Mouse (Mus musculus) cerebellum, adult 9-11 months (tissue): ENCODE measurements around the gene Map10.

ENCODE experiments used
- DNase-seq: peaks from one replicate; pipeline ENCODE4 v3.0.0; 2022

The Map10 gene

DNA sequence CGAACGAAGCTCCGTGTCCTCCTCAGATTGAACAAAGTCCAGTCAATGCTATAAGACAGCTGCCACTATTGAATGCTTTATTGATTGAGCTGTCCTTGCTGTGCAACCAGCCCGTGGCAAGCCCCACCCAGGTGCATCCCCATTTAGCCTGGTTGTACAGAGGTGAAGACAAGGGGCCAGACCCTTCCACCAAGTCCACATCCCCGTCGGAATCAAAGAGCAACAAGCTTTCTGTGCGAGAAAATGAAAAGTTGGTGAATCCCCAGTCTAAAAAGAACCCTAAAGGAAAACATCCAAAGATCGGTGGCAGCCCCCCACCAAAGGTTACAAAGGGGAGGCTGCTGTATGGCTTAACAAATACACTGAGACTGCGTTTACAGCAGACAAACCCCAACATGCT, 1.3 kb downstream of the Map10 start:
- DNase-seq, result no peak

DNA sequence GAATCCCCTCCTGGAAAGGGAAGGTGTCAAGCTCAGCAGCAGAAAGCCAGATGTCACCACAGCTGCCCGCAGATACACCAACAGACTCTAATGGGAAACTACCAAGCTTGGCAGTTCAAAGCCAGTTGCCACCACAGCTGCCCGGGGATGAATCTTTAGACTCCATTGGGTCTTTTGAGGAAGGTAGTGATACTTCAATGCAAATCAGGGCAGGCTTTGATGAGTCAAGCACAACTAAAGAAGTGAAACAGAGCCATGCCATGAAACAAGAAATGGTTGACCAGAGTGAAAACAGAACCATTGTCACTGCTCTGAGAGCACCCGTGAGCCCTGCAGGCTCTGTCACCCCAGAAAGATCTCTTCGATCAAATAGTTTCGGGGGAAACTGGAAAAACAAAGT, 1.8 kb downstream of the Map10 start:
- DNase-seq, result no peak

DNA sequence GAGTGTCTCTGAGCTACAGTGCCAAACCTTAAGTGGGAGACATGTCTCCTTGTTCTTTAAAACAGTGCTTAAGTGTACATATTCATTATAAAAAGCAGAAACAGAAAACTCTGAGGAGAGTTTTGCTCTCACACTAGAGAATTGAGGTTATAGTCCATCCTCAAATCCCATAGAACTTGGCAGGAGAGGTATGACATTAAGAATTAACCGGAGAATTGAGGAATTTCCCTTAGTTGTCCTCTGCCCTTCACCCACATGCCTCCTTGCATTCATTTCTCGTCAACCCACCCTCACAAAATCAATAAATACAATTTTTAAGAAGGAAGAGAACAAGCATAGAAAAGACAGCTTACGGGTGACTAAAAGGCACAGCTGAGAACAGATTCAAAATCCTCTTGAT, 6.2 kb downstream of the Map10 start:
- DNase-seq, result no peak

DNA sequence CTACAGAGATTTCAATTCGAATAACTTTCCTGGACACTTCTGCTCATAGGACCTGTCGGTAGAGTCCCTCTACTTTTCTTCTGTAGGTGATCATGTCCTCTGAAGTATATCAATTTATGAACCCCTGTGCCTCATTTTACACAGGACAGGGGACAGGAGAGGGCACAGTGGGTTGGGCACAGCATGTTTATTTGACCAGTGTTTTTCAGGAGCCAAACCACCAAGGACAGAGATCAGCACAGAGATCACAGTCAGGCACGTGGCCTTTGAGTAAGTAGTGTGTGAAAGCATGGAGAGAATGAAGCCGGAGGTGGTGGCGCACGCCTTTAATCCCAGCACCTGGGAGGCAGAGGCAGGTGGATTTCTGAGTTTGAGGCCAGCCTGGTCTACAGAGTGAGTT, 7.9 kb downstream of the Map10 start:
- no peak for DNase-seq

DNA sequence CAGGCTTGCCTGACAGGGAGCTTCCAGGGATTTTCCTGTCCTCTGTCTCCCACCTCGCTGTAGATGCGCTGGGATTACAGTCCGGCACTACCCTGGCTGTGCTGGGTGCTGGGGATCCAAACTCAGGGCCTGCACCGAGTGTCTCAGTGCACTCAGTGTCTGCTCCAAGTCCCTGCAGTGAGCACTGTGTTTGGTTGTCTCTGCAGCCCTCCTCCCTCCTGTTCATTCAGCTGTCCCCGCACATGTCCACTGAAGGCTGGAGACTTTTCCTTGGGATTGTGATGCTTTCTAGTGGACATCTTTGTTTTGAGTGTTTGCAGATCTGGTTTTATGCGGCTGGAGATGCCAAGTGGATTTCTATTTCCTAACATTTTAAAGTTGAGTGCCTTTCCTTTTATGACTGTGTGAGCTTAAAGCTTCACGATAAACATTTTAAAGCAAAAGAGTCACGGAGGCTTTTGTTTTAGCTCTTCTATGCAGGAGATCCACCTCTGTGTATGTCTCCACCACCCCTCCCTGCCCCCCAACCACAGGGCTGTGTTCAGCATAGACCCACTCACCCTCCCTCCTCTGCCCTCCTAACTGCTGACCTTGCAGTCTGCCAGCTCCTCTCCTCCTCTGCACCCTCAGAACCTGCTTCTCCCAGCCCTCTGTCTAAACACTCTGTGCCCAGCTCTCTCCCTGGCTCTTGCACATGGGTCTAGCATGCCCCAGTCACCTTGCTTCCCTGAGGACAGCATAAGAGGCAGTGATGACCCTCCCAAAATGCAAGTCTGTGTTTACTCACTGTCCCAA, 9.4 kb downstream of the Map10 start:
- DNase-seq, result no peak

DNA sequence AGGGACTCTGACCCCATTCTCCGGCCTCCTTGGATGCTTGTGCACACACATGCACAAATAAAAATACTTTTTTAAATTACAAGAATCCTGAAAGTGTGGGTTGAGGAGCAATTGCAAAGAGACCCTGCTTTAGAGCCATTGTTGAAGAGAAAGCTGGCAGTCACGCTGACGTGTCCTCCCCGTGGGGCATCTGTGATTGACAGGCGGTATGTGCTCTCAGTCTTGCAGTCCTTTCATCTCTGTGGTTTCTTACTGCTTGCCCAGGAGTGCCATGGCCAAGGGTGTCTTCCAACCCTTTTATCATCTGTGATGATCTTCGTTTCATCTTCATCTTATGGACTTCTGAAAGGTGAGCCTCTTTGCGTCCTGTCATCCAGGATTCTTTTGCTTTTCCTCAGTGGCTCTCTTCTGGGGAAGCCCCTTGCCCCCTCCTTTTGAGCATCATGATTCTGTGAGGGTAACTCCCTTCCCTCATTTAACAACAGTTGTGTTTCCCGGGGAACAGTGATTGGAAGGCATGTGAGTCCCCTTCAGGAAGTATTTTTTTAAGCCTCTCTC, 11.3 kb downstream of the Map10 start:
- no peak for DNase-seq

DNA sequence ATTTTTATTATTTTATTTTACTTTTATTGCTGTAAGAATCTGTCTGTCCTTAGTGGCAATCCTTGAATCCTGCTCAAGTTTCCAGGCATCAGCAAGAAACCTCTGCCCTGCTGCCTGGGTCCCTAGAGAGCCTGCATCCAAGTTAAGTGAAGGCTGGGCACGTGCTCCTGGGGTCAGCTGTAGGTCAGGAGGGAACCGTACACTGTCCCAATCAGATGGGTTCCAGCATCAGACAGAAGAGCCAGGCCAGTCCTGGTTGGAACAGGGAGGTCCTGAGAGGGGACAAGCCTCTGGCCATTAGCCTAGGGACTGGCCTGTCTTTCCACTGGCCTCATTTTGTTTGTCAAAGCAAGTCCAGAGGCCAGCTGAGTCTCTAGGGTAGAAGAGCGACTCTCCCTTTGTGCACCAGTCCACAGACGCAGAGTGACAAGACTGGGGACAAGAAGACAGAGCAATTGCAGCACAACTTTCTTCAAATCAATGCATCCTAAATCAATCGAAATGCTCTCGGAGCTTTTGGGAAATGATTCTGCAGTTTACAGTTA, 15.7 kb downstream of the Map10 start:
- no peak for DNase-seq

DNA sequence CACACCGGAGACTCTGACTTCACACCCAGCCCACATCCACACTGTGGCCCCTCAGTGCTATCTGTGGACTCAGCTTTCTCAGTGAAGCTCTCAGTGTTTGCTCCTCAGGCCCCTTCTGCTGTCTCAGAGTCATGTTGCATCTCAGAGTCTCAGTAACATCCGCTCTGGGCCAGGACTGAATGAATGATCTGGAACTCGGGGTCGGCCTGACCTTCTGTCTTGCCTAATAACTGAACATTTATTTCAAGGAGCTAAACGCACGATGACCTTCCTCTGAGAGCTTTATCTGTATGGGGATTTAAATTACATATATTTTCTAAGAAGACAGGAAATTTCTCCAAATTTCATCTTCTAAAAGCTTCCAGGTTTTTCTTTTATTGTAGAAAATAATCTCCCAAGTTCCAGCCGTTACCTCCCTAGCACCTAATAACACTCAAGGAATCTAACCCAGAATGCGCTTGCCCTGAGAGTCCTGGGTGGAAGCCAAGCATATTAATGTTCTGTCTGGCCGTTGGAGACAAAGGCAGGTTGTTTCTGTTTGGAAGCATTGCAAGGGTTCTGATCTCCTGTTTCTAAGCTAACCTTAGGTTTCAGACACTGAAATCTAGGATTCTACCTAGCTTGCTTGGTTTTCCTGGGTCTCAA, 16.7 kb downstream of the Map10 start:
- no peak for DNase-seq

DNA sequence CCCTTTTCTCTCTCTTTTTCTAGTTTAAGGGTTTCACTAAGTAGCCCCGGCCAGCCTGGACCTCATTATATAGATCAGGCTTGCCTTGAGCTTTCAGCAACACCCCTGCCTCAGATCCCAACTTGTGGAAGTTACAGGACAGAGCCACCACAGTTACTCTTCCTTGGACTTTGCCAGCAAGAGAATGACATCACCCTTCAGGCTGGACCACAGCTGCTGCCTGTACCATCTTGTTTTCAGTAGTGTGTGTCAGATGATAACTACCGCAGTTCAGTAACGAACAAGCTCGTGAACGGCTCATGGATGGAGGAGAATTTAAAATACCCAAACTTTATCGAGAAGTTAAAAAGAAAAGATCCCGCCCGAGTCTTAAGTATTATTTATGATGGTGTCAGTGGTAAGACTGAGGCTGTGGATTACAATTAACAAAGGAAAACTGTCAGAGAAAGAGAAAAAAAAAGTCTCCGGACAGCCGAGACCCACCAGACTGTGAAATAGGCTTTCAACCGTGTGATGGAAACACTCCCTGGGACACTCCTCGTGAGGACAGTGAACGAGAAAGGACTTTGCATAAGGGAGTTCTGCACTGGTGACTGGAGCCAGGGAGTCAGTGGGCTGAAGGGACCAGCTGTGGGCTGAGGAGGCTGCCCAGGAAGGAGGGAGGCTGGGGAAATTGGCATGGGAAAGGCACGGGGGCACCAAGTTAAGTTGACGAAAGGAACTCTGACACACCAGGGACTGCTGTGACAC, 20.7 kb downstream of the Map10 start:
- DNase-seq, result no peak

DNA sequence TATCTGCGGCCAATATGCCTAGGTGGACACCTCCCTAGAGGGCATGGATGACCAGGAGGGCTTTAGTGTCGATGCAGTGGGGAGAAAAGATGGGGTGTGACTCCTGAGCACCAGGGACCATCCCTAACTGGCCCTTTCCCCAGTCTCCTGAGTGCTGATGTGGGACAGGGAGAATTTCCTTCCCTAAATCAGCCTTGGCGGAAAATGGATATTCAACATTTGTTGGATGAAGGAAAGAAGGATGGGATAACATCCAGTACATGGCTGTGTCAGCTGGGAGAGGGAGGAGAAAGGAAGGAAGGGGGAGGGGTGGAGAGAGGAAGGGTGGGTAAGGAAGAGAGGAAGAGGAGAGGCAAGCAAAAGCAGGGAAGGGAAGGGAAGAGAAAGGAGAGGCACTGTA, 21.3 kb downstream of the Map10 start:
- DNase-seq, result no peak

DNA sequence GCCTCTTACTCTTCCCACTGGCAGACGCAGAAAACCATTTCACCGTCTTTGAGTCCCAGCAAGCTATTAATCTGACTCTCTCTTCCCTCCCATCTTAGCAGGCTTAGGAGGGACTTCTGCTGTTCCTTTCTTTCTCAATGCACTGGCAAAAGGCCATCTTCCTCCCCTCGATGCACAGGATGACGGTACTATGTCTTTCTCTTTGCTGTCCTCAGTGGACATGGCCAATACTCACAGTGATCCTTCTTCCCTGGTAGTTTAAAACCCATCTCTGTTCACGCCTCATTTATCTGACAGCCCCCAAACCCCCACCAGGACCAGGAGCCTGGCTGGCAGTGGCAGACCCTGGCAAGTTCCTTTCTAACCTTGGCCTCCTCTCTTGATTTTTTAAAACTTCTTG, 22.8 kb downstream of the Map10 start:
- no peak for DNase-seq

DNA sequence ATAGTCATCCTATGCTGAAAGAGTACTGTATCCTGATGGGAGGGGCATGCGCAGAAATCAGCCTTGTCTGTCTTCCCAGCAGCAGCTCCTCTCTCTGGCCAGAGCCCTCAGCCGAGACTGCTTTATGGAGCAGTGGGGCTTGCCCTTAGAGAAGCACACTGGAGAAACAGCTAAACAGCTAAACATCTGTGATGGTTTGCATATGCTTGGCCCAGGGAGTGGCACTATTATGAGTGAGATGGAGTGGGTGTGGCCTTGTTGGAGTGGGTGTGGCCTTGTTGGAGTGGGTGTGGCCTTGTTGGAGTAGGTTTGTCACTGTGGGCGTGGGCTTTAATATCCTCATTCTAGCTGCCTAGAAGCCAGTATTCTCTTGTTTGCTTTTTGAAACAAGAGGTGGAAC, 23.6 kb downstream of the Map10 start:
- no peak for DNase-seq

DNA sequence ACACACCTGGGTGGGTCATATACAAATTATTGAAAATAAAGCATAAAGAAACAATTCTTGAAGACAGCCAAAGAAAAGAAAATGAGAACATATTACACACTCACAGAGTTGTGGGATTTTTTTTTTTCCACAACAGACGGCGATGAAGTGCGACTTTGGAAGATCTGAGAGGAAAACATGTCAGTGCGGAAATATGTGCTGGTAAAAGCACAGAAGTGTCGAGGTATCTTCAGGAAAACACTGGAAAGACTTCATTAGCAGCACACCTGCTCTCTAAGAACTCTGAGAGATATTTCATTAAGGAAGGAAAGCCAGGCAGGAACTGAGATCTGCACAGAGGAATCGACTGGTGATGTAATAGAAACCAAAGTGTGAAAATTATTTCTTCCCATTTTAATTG, 26.3 kb downstream of the Map10 start:
- no peak for DNase-seq

DNA sequence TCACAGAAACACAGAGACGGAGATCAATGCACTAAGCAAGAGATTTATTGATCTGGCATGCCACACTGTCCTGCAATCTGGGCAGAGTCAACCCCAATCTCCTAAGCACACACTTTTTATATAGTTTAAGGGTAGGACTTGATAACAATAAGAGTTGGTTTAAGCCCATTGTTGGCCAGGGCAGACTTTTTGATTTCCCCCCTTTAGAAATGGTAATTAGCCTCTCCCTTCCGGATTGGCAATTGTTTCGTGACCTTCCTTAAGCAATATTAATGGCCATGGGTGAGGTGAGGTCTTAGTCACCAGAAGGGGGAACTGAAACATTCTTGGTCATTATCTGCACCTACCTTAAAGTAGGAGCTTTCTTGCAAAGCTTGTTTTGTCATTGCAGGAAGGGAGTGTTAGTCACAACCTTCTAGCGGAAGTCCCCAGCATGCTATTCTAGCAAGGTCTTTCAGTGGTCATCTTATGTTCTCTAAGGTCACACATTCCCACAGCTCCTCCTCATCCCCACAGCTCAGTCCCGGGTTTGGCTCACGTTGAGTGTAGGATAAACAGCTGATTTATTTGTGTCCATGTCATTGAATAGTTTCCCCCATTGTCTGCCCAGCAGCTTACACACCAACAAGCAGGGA, 29.9 kb downstream of the Map10 start:
- DNase-seq, result no peak

DNA sequence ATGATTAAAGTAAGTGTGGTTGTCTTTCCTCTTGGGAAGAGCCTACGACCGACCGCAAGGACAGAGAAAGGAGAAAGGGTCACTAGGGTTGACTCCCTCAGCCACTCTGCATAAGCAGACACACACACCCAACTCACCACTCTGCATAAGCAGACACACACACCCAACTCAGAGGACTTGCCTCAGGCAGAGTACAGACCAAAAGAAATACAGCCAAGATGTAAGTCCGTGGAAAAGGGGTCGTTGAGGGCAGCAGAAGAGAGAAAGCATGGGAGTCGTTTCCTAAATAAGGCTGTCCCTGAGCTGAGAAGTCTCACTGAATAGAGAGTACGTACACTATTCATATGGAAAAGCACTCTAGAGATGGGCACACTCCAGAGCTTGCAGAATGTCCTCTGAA, 30.8 kb downstream of the Map10 start:
- no peak for DNase-seq

DNA sequence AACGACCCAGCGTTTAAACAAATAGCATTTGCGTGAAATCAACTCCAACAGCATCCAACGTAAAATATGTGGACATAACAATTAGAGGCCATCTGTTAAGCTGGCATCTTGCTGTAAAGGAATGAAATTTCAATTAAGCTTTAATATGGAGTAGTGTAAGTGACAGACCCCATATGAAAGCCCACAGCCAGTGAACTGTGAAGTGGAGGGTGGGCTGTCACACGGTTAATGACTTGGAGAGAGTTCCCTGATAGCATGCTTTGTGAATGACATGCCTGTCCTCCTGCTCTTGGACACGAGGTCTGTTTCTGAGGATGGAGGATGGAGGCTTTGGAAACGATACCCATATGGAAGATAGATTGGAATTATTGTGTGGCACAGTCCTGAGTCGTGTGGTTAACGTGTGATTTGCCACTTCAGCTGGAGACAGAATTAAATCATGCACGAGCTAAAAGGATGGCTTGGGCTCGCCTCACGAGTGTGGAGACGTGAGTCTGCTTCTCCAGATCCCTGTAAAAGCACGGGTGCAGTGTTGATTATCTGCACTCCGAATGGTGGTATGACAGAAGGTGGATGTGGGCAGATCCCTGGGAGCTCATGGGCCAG, 33.4 kb downstream of the Map10 start:
- DNase-seq, result no peak

DNA sequence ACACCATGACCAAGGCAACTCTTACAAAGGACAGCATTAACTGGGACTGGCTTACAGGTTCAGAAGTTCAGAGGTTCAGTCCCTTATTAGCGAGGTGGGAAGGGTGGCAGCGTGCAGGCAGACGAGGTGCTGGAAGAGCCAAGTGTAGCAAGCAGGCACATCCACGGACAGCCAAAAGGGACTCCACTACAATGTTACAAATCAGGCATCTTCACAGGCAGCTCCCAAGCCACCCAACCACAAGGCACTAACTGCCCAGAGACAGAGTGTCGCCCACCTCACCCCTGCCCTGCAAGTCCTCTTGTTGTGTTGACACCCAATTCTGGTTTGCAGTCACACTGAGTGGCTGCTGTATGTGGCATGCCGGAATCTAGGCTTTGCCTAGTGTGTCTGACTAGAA, 34.8 kb downstream of the Map10 start:
- DNase-seq, result no peak

DNA sequence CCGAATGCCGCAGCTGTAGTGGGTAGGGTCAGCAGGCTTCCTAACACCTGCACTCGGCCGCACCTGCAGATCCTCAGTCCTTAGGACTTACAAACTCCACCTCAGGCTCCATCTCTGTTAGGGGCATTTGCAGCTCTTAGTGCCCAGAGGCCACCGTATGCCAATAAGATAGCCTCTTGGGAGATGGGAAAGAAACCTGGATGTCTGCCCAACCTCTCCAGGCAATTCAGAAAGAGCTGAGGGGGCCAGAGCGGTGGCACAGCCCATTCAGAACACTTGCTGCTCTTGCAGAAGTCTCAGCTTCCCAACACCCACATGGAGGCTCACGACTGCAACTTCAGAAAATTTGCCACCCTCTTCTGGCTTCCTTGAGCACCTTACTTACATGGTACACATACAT, 36.2 kb downstream of the Map10 start:
- no peak for DNase-seq

DNA sequence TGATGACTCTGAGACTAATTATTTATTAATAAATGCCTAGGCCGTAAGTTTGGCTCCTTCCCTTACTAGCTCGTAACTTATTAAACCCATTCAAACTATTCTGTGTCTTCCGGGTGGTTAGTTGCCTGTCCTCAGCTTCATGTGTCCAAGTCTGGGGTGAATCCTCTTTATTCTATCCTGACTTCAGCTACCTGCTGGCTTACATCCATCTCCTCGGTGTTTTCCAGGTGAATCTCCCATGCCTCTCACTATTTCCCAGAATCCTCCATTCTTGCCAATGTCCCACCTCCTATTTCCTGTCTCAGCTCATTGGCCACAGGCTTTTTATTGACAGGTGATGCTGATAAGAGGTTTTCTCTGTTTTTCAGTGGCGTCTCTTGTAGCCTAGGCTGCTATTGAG, 39.6 kb downstream of the Map10 start:
- DNase-seq, result no peak

DNA sequence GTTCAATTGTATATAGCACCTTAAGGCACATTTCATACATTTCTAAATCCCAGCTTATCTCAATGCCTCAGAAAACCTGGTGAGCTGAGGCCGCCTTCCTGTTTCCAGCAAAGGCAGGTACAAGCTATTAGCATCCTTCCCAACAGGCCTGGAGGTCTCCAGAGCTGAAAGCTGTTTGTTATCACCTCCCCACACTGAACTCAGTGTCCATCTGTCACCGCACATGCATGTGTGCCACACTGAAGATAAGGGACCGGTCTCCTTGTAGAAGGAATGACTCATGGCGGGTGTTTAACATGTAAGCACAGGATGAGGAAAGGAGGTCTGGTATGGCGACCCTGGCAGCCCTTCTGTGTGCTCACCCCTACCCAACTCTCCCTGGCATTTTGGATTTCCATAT, 41.9 kb downstream of the Map10 start:
- no peak for DNase-seq

DNA sequence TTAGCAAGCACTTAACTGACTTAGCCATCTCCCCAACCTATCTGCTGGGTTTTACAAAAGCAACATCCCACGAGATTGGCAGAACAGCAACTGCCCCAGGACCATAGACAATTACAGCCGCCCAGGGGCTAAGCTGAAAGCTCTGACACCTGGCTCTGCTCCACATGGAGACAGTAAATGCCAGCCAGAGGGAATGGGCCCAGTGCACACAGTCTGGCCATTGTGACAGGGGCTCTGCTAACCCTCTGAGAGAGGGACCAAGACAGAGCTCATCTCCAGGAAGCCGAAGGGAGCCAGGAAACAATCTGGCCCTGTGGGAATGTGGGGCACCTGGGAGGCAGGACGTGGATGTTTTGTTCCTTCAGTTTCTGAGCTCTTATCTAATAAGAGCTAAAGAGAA, 46.6 kb downstream of the Map10 start:
- no peak for DNase-seq

DNA sequence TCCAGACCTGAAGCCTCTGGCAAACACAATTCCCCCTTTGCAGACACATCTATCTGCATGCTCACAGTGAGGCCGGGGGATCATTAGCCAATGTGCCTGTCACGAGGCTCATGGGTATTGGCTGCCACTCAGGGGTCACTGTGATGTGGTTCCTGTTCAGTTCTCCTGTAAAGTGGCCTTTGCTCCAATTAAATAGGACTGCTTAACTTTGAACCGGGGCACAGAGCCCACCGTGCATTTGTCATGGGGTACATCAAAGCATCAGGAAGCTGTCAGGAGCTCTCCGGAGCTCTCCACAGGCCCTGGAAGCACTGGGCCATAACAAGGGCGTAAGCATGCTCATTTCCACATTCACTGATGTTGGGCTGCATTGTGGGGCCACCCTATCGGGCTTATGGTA, 47.0 kb downstream of the Map10 start:
- DNase-seq, result no peak

DNA sequence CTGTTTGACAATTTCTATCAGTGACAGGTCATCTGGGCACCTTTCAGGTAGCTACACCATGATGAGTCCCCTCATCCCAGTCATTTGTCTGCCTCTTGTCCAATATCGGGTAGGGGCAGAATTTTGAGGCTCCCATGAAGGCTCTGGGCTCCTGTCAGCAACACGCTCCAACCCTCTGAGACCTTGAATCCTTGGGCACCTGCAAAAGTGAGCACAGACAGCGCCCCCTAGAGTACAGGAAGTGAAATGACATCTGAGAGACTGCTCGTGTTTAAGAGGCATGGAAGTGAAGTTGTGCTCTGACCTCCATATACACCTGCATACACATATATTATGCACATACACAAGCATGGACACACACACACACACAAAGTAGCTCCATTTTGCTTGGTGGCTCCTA, 49.3 kb downstream of the Map10 start:
- no peak for DNase-seq
